Mouse (Mus musculus) midbrain, embryonic 14.5 days (tissue): ENCODE data around the gene Gpa33. TPM values are rescaled to one million over a fixed set of nuclear protein-coding genes. Genes with fewer than 3 reads are reported as not detected.
A peak's percentile ranks its signal among the peaks of the same experiment; 100 is the strongest.

Experiments
- ATAC-seq: fragments of 200-750 bp; cut with Nextera tagmentation; 2 replicates; pipeline ENCODE4 v1.8.0; 2017; ENCODE audit warnings: moderate number of reproducible peaks, moderate library complexity; ENCODE audit not compliant: low FRiP score, low TSS enrichment
- DNase-seq: peaks from one replicate; pipeline ENCODE4 v3.0.0-alpha.2; 2015
- H3K27ac ChIP-seq: fragments of 300-500 bp; sonication (generic); replicated peaks from 2 replicates; pipeline ENCODE4 v1.5.1; 2014; ENCODE audit warnings: mild to moderate bottlenecking, low read depth, low read length, moderate library complexity
- H3K27me3 ChIP-seq: fragments of 300-500 bp; sonication (generic); 2 replicates; pipeline ENCODE4 v1.6.1; 2014; ENCODE audit warnings: low read length, control low read depth, mixed read lengths; ENCODE audit not compliant: control insufficient read depth, insufficient read depth
- H3K36me3 ChIP-seq: fragments of 300-500 bp; sonication (generic); 2 replicates; pipeline ENCODE4 v1.6.1; 2014; ENCODE audit warnings: low read length, control low read depth; ENCODE audit not compliant: control insufficient read depth, insufficient read depth
- H3K4me1 ChIP-seq: fragments of 300-500 bp; sonication (generic); 2 replicates; pipeline ENCODE4 v1.6.1; 2014; ENCODE audit warnings: mild to moderate bottlenecking, antibody characterized with exemption, low read length, control low read depth; ENCODE audit not compliant: control insufficient read depth, insufficient read depth
- H3K4me2 ChIP-seq: fragments of 300-500 bp; sonication (generic); 2 replicates; pipeline ENCODE4 v1.6.1; 2014; ENCODE audit warnings: mild to moderate bottlenecking, low read length, moderate library complexity
- H3K4me3 ChIP-seq: fragments of 300-500 bp; sonication (generic); replicated peaks from 2 replicates; pipeline ENCODE4 v1.5.1; 2014; ENCODE audit warnings: low read depth, low read length
- H3K9ac ChIP-seq: fragments of 300-500 bp; sonication (generic); replicated peaks from 2 replicates; pipeline ENCODE4 v1.6.1; 2014; ENCODE audit warnings: mild to moderate bottlenecking, low read length, moderate library complexity
- H3K9me3 ChIP-seq: fragments of 300-500 bp; sonication (generic); 2 replicates; pipeline ENCODE4 v1.6.1; 2016; ENCODE audit warnings: low read length, control low read depth, mixed read lengths; ENCODE audit not compliant: control insufficient read depth
- WGBS: fragments of 180-500 bp; shearing (Covaris S2); extraction: QIAGEN DNeasy Blood & Tissue Kit; methylation state at CpG from one replicate; pipeline ENCODE4 v1.1.7; 2014; 5-methylcytosine and 5-hydroxymethylcytosine counted together
- polyA plus RNA-seq: library from polyadenylated mRNA; unstranded; fragments of >200 nt; fragmentation: Nextera tagmentation; extraction: Ambion mirVana; gene quantifications from 2 replicates; pipeline ENCODE4 v1.2.1, GENCODE M21; 2014

Gene Gpa33
- polyA plus RNA-seq, 1 experiment from 2014 or later: not detected

DNA sequence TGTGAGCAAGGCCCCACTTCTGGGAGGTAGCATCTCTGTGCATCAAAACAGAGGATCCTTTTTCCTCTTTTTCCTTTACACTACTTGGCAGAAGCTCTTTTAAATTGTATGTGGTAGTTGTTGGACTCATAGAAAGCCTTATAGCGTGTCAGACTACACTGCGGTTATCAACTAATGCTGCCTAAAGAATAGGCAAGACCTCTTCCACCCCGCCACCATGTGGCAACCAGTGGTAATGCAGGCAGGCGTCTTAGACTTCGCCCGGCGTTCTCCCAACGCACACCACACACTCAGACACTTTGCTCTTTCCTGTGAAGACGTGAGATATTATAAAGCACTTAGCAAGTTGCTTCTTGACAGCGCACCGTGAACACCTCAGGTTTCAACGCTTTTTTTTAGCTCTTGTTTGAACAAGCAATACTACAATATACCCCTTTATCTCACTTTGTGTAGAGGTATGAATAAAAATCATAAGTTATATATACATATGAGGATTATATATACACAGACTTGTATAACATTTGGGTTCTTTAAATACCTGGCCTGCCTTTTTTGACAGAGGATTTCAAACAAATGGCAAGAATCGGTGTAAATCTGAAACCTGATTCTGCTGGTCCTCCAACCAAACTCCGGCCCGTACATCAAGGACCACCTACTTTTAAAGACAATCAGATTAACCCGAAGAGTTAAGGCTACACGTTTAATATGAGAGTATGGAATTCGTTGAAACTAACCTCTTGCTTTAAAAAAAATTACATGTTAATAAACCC lies 23.5 kb downstream of the Gpa33 start:
- no peak overlapping the region for H3K4me3 ChIP-seq
- no peaks in the 10 kb centered on the region for H3K9me3 ChIP-seq
- 12% methylated on average over 18 of the region's 18 CpGs for WGBS
- no peaks in the 10 kb centered on the region for H3K36me3 ChIP-seq
- H3K4me1 ChIP-seq: no peaks in the 10 kb centered on the region
- no peak overlapping the region for H3K4me2 ChIP-seq
- peak; percentile 96 for DNase-seq
- no peak overlapping the region for H3K27ac ChIP-seq
- peaks cover 12% of the 10 kb centered on the region; the same call in 1 of the 2 replicates for H3K27me3 ChIP-seq
- 0 out of 2 replicates have a peak, but pooled peaks have one; percentile 53 for ATAC-seq
- no peak overlapping the region for H3K9ac ChIP-seq

DNA sequence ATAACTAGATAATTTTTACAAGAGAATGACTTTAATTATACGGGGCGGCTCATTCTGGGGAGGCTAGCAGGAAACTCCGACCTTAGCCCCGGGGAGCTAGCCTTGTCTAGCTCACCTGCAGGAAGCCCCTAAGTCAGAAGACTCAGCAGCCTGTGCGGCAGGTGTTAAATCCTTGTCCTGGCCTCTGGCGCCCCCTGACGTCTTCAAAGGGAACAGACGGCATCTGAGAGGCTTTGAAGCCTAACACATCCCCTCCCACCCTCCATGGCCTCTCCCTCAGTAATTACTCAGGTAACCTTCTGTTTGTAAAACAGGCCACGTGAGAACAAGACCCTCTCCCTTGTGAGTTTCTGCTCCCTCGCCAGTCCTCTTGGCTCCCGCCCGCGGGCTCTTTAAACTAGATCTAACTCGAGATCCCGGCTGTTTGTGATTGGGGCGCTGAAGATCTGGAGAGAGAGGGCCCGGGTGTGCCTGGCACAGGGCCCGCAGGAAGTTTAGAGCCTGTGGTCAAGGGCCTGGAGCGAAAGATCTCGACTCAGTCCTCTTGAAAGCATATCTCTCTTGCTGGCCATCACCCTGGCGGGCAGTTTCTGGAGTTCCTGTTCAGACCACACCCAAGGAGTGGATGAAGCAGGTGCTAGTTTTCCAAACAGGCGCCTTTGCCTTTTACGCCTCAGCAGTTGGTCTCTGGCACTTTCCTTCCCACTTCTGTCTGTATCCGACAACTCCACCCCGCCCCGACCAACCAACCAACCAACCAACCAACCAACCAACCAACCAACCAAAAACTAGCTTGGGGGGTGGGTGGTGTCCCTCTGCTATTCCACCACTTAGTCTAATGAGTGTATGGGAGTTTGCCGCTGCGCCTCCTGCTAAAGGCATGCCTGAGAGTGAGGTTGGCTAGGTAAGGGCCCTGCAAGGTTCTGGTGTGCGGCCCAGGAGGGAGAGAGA lies 24.4 kb downstream of the Gpa33 start:
- Histone ChIP-seq H3K9ac (no peak overlapping the region), H3K4me3 (no peak overlapping the region), H3K4me1 (no peaks in the 10 kb centered on the region), H3K9me3 (no peaks in the 10 kb centered on the region), H3K27me3 (peaks cover 16% of the 10 kb centered on the region; the same call in 1 of the 2 replicates), H3K36me3 (no peaks in the 10 kb centered on the region), H3K27ac (no peak overlapping the region), H3K4me2 (peak overlapping the region; percentile 19)
- ATAC-seq (peak; percentile 40; the same call in 1 of the 2 replicates), DNase-seq (peak; percentile 90)
- 21% methylated on average over 29 of the region's 29 CpGs for WGBS

- 66% methylated on average over 10 of the region's 10 CpGs for WGBS
- Histone ChIP-seq H3K4me2 (no peak overlapping the region), H3K27ac (no peak overlapping the region), H3K9ac (no peak overlapping the region), H3K9me3 (no peaks in the 10 kb centered on the region), H3K4me3 (no peak overlapping the region), H3K4me1 (no peaks in the 10 kb centered on the region), H3K27me3 (peaks cover 16% of the 10 kb centered on the region; the same call in 1 of the 2 replicates), H3K36me3 (no peaks in the 10 kb centered on the region)
- ATAC-seq (no peak), DNase-seq (no peak)
Observed at GRCm38 (mm10) chr1:166155113-166155494, 25.1 kb downstream of the Gpa33 start.

- WGBS: 86% methylated on average over 12 of the region's 12 CpGs
- no peak overlapping the region for H3K27ac ChIP-seq
- no peak overlapping the region for H3K4me2 ChIP-seq
Observed at GRCm38 (mm10) chr1:166157712-166158111, 27.7 kb downstream of the Gpa33 start.

DNA sequence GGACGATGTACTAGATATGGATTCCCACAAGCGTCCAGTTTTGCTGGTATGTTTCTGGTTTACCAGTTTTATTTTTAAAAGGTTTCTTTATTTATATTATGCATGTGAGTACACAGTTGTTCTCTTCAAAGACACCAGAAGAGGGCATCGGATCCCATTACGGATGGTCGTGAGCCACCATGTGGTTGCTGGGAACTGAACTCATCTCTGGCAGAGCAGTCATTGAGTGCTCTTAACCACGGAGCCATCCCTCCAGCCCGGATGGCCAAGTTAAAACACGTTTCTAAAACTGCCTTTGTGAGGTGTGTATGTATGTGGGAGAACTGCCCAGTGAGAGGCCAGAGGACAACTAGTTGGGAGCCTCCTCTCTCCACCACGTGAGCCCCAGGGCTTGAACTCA lies 28.6 kb downstream of the Gpa33 start:
- no peak overlapping the region for H3K4me2 ChIP-seq
- 69% methylated on average over 9 of the region's 9 CpGs for WGBS

More at GRCm38 (mm10) chr1:166157712-166158111, 27.7 kb downstream of the Gpa33 start:
- DNase-seq (no peak), ATAC-seq (no peak)
- H3K4me3 ChIP-seq: no peak overlapping the region
- peaks cover 16% of the 10 kb centered on the region; the same call in 1 of the 2 replicates for H3K27me3 ChIP-seq
- H3K4me1 ChIP-seq: no peaks in the 10 kb centered on the region
- H3K9me3 ChIP-seq: no peaks in the 10 kb centered on the region
- H3K36me3 ChIP-seq: no peaks in the 10 kb centered on the region
- H3K9ac ChIP-seq: no peak overlapping the region

DNA sequence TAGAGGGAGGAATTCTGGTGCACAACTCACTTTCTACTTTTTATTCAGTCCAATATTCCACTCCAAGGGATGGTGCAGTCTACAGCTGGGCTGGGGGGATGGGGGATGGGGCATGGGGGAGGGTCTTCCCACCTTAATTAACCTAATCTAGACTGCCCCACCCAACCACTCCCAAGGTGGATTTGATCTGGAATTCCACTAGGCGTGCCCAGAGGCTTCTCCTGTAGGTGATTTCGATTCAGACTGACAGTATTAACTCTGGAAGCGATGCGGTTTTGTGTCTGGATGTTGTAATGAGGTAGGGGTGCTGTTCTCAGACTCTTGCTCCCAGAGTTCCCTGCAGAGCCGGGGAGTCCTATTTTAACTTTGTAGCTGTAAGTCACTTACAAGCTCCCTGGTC lies 30.1 kb downstream of the Gpa33 start:
- H3K4me3 ChIP-seq: no peak overlapping the region
- H3K27ac ChIP-seq: no peak overlapping the region
- H3K27me3 ChIP-seq: peaks cover 8% of the 10 kb centered on the region; the same call in 1 of the 2 replicates
- no peak overlapping the region for H3K9ac ChIP-seq
- no peaks in the 10 kb centered on the region for H3K4me1 ChIP-seq
- WGBS: 58% methylated on average over 5 of the region's 5 CpGs
- no peaks in the 10 kb centered on the region for H3K9me3 ChIP-seq
- no peaks in the 10 kb centered on the region for H3K36me3 ChIP-seq
- DNase-seq (no peak), ATAC-seq (no peak)
- H3K4me2 ChIP-seq: peak overlapping the region; percentile 48

More for the DNA sequence above, 28.6 kb downstream of the Gpa33 start:
- ATAC-seq: no peak
- Histone ChIP-seq H3K36me3 (no peaks in the 10 kb centered on the region), H3K4me1 (no peaks in the 10 kb centered on the region), H3K4me3 (no peak overlapping the region), H3K9ac (no peak overlapping the region), H3K27ac (no peak overlapping the region), H3K27me3 (peaks cover 16% of the 10 kb centered on the region; the same call in 1 of the 2 replicates), H3K9me3 (no peaks in the 10 kb centered on the region)
- DNase-seq: no peak

GRCm38 (mm10) chr1:166160569-166161445 lies 30.8 kb downstream of the Gpa33 start:
- no peaks in the 10 kb centered on the region for H3K36me3 ChIP-seq
- 15% methylated on average over 24 of the region's 24 CpGs for WGBS
- H3K27me3 ChIP-seq: peaks cover 3% of the 10 kb centered on the region; the same call in 1 of the 2 replicates
- H3K9ac ChIP-seq: 0 out of 2 replicates have a peak overlapping the region, but pooled peaks have one; percentile 34
- peak; percentile 69 for ATAC-seq
- no peaks in the 10 kb centered on the region for H3K9me3 ChIP-seq
- DNase-seq: peak; percentile 93
- H3K4me1 ChIP-seq: no peaks in the 10 kb centered on the region
- H3K4me3 ChIP-seq: no peak overlapping the region
- H3K4me2 ChIP-seq: peak overlapping the region; percentile 48
- H3K27ac ChIP-seq: no peak overlapping the region

DNA sequence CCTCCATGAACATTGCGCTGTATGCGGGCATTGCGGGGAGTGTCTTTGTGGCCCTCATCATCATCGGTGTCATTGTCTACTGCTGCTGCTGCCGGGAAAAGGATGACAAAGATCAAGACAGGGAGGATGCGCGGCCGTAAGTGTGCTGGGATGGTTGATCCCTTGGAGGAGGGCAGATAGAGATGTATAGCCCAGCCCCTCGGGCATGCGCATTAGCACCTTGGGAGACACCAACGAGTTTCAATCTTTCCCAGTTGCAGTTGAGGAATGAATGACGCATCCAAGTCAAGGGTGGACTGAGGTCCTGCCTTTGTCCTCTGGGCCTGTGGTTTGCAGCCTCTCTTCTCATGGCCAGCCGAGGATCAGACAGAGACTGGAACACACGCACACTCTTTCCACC lies 34.5 kb downstream of the Gpa33 start:
- Histone ChIP-seq H3K9ac (no peak overlapping the region), H3K27ac (no peak overlapping the region), H3K36me3 (no peaks in the 10 kb centered on the region), H3K4me1 (no peaks in the 10 kb centered on the region), H3K9me3 (no peaks in the 10 kb centered on the region), H3K4me3 (no peak overlapping the region), H3K4me2 (no peak overlapping the region), H3K27me3 (no peaks in the 10 kb centered on the region)
- DNase-seq: no peak
- 83% methylated on average over 14 of the region's 14 CpGs for WGBS
- no peak for ATAC-seq
